Mouse (Mus musculus): ENCODE results near the gene Tbxas1. TPM values are rescaled to one million over a fixed set of nuclear protein-coding genes. Genes with fewer than 3 reads are reported as not detected.

The Tbxas1 gene
- polyA plus RNA-seq, 1 experiment from 2014 or later: 2.0 TPM

DNA sequence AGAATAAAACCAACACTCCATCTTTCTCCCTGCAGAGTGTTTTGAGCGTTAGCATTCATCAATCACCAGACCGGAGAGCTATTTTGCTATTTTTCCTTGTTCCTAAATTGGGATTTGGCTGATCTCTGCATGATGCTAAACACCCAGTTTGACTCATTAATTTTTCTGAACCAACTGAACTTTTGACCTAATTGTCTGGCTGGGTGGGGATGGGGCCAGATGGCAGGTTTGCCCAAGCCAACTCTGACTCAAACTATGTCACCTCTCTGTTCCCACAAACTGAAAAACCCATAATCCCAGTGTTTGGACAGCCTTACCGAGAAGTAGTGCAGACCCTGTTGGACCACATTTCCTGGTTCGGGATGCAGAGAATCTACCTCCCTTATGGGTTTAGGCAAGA lies 72.1 kb downstream of the Tbxas1 start:
- Histone ChIP-seq H3K36me3 (ENCODE audit: control insufficient read depth, insufficient read depth, low read length) (no peaks in the 10 kb centered on the region), H3K27me3 (ENCODE audit: control insufficient read depth, insufficient read depth, low read length) (no peaks in the 10 kb centered on the region), H3K4me1 (replicated peaks; ENCODE audit: control insufficient read depth, insufficient read depth) (peaks cover 2% of the 10 kb centered on the region; the same call in 1 of the 2 replicates), H3K9me3 (ENCODE audit: control insufficient read depth, low read length) (no peaks in the 10 kb centered on the region), H3K4me3 (ENCODE audit: low read depth, low read length) (no peak overlapping the region), H3K9ac (ENCODE audit: low read length) (no peak overlapping the region), H3K4me2 (replicated peaks; ENCODE audit: low read depth) (no peak overlapping the region), H3K27ac (replicated peaks) (no peak overlapping the region)
- ATAC-seq (ENCODE audit: low FRiP score, low TSS enrichment) (no peak; the same call in 1 of the 2 replicates), DNase-seq (ENCODE audit: low spot score) (no peak)
- no peak for TF ChIP-seq CTCF (IDR thresholded peaks at IDR 0.05; ENCODE audit: low read depth)
- no peak for TF ChIP-seq EP300 (optimal IDR thresholded peaks at IDR 0.05)
- 35% methylated on average over 4 of the region's 4 CpGs for WGBS

DNA sequence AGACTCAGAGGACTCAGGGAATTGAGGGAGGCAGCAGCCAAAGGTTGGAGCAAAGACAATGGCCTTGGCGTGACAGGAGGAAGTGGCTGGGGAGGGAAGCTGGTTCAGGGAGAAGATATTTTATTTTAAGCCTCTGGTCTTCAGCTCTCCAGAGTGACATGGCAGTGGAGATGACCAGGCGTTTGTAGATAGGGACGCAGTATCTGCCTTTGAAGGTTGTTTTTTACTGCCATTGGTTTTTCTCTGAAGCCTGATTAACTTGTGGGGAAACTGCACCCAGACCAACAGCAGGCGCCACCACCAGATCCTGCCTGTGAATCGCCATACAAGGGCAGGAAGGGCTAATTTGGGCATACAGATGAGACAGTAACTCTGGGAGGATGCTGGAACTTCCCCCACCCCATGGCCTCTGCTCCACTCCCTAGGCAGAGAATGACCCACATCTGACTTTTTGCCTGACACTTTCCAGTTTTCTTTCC lies 74.5 kb downstream of the Tbxas1 start:
- ATAC-seq (ENCODE audit: low FRiP score, low TSS enrichment) (no peak; the same call in 1 of the 2 replicates), DNase-seq (ENCODE audit: low spot score) (no peak)
- WGBS: 65% methylated on average over 5 of the region's 5 CpGs
- no peak overlapping the region for H3K4me3 ChIP-seq (ENCODE audit: low read depth, low read length)
- H3K27me3 ChIP-seq (ENCODE audit: control insufficient read depth, insufficient read depth, low read length): no peaks in the 10 kb centered on the region
- TF ChIP-seq CTCF (IDR thresholded peaks at IDR 0.05; ENCODE audit: low read depth) (no peak; the same call in 1 of the 2 replicates), EP300 (optimal IDR thresholded peaks at IDR 0.05) (no peak)
- H3K9ac ChIP-seq (ENCODE audit: low read length): no peak overlapping the region
- H3K36me3 ChIP-seq (ENCODE audit: control insufficient read depth, insufficient read depth, low read length): no peaks in the 10 kb centered on the region
- H3K4me2 ChIP-seq (replicated peaks; ENCODE audit: low read depth): no peak overlapping the region
- H3K9me3 ChIP-seq (ENCODE audit: control insufficient read depth, low read length): no peaks in the 10 kb centered on the region
- peaks cover 2% of the 10 kb centered on the region; the same call in 1 of the 2 replicates for H3K4me1 ChIP-seq (replicated peaks; ENCODE audit: control insufficient read depth, insufficient read depth)
- H3K27ac ChIP-seq (replicated peaks): no peak overlapping the region

DNA sequence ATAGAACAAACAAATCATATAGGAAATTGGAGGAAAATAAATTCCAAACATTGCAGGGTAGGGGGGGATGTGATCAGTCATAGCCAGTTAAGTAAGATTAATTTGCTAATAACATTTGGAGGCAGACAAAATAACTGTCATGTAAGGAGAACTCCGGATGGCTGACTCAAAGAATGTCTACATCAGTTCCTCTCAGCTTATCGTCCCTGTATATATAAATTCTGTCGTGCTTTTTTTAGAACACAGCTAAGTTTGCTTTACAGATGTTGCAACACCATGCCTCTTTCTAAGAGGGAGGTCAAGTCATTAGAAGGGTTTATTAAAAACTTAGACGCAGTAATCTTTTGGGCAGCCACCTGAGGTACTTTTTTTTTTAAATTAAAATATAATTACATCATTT lies 75.1 kb downstream of the Tbxas1 start:
- 14% methylated on average over 4 of the region's 4 CpGs for WGBS
- no peaks in the 10 kb centered on the region for H3K36me3 ChIP-seq (ENCODE audit: control insufficient read depth, insufficient read depth, low read length)
- DNase-seq (ENCODE audit: low spot score): no peak

DNA sequence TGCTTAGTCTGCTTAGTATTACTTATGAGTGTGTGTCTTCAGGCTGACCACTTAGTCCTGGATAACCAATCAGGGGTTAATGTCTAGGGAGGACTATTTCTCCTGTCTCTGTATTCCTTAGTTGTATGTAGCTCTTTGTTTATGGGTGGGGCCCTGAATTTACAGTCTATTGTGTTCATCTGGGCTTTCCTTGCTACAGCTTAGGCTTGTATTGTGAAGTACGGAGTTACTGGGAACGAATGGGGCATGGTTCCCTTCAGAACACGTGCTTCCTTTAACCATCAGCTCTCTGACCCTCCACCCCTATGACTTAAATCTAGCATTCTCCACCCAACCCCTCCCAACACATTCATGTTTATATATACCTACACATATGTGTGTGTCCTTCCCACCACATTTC lies 75.6 kb downstream of the Tbxas1 start:
- 31% methylated on average over 3 of the region's 3 CpGs for WGBS
- Histone ChIP-seq H3K36me3 (ENCODE audit: control insufficient read depth, insufficient read depth, low read length) (no peaks in the 10 kb centered on the region), H3K9ac (ENCODE audit: low read length) (no peak overlapping the region), H3K27me3 (ENCODE audit: control insufficient read depth, insufficient read depth, low read length) (no peaks in the 10 kb centered on the region), H3K4me3 (ENCODE audit: low read depth, low read length) (no peak overlapping the region), H3K4me2 (replicated peaks; ENCODE audit: low read depth) (no peak overlapping the region), H3K9me3 (ENCODE audit: control insufficient read depth, low read length) (no peaks in the 10 kb centered on the region), H3K27ac (replicated peaks) (no peak overlapping the region), H3K4me1 (replicated peaks; ENCODE audit: control insufficient read depth, insufficient read depth) (peaks cover 2% of the 10 kb centered on the region; the same call in 1 of the 2 replicates)
- ATAC-seq (ENCODE audit: low FRiP score, low TSS enrichment): no peak
- TF ChIP-seq EP300 (optimal IDR thresholded peaks at IDR 0.05): no peak
- no peak for TF ChIP-seq CTCF (IDR thresholded peaks at IDR 0.05; ENCODE audit: low read depth)
- DNase-seq (ENCODE audit: low spot score): no peak

More for the DNA sequence above, 75.1 kb downstream of the Tbxas1 start:
- Histone ChIP-seq H3K4me2 (replicated peaks; ENCODE audit: low read depth) (no peak overlapping the region), H3K27me3 (ENCODE audit: control insufficient read depth, insufficient read depth, low read length) (no peaks in the 10 kb centered on the region), H3K4me3 (ENCODE audit: low read depth, low read length) (no peak overlapping the region), H3K9me3 (ENCODE audit: control insufficient read depth, low read length) (no peaks in the 10 kb centered on the region), H3K27ac (replicated peaks) (no peak overlapping the region), H3K9ac (ENCODE audit: low read length) (no peak overlapping the region), H3K4me1 (replicated peaks; ENCODE audit: control insufficient read depth, insufficient read depth) (peaks cover 2% of the 10 kb centered on the region; the same call in 1 of the 2 replicates)
- no peak for TF ChIP-seq EP300 (optimal IDR thresholded peaks at IDR 0.05)
- no peak for TF ChIP-seq CTCF (IDR thresholded peaks at IDR 0.05; ENCODE audit: low read depth)
- no peak; the same call in 1 of the 2 replicates for ATAC-seq (ENCODE audit: low FRiP score, low TSS enrichment)

DNA sequence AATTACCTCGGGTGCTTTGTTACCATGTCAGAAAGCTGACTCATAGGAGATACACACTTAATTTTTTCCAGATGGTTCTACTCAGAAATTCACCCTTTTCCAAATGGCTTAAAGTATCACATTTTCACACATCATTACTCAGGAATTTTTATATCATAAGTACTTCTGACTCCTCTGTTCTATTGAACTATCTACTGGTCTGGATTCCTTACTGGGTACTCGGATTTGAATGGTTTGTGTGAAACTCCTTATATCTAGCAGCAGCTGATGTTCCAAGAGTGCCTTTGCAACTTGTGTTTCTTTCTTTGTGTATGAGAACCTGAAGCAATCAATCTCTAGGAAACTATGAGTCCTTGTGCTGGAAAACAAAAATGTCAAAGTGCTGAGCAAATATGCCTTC lies 81.4 kb downstream of the Tbxas1 start:
- Histone ChIP-seq H3K4me3 (ENCODE audit: low read depth, low read length) (no peak overlapping the region), H3K9ac (ENCODE audit: low read length) (no peak overlapping the region), H3K9me3 (ENCODE audit: control insufficient read depth, low read length) (no peaks in the 10 kb centered on the region), H3K4me2 (replicated peaks; ENCODE audit: low read depth) (no peak overlapping the region), H3K4me1 (replicated peaks; ENCODE audit: control insufficient read depth, insufficient read depth) (no peaks in the 10 kb centered on the region), H3K27ac (replicated peaks) (0 out of 2 replicates have a peak overlapping the region, but pooled peaks have one; percentile 40), H3K27me3 (ENCODE audit: control insufficient read depth, insufficient read depth, low read length) (no peaks in the 10 kb centered on the region; the same call in 1 of the 2 replicates), H3K36me3 (ENCODE audit: control insufficient read depth, insufficient read depth, low read length) (no peaks in the 10 kb centered on the region)
- 59% methylated on average over 2 of the region's 2 CpGs for WGBS
- TF ChIP-seq CTCF (IDR thresholded peaks at IDR 0.05; ENCODE audit: low read depth) (no peak), EP300 (optimal IDR thresholded peaks at IDR 0.05) (no peak)
- no peak for ATAC-seq (ENCODE audit: low FRiP score, low TSS enrichment)
- DNase-seq (ENCODE audit: low spot score): no peak

DNA sequence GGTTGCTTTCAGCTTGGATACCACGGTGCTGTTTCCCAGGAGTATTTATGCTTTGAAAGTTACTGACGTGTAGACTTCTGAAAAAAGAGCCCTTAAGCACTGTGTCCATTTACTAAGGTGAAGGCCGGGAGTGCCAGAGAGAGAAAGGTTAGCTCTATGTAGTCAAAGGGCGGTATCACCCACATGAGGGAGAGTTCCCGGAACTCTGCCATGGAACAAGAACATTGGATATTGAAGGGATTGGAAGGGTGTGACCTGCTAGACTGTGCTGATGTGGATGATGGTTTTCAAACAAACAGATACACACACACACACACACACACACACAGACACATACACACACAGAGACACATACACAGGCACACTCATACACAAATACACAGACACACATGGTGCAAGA lies 82.0 kb downstream of the Tbxas1 start:
- TF ChIP-seq EP300 (optimal IDR thresholded peaks at IDR 0.05): no peak
- no peak for TF ChIP-seq CTCF (IDR thresholded peaks at IDR 0.05; ENCODE audit: low read depth)
- Histone ChIP-seq H3K4me1 (replicated peaks; ENCODE audit: control insufficient read depth, insufficient read depth) (no peaks in the 10 kb centered on the region), H3K27ac (replicated peaks) (0 out of 2 replicates have a peak overlapping the region, but pooled peaks have one; percentile 40), H3K9me3 (ENCODE audit: control insufficient read depth, low read length) (no peaks in the 10 kb centered on the region), H3K9ac (ENCODE audit: low read length) (no peak overlapping the region), H3K4me3 (ENCODE audit: low read depth, low read length) (no peak overlapping the region), H3K27me3 (ENCODE audit: control insufficient read depth, insufficient read depth, low read length) (no peaks in the 10 kb centered on the region; the same call in 1 of the 2 replicates), H3K36me3 (ENCODE audit: control insufficient read depth, insufficient read depth, low read length) (no peaks in the 10 kb centered on the region), H3K4me2 (replicated peaks; ENCODE audit: low read depth) (no peak overlapping the region)
- ATAC-seq (ENCODE audit: low FRiP score, low TSS enrichment): peak; percentile 90
- WGBS: 67% methylated on average over 5 of the region's 5 CpGs
- DNase-seq (ENCODE audit: low spot score): peak; percentile 49
